Mouse (Mus musculus) stomach, embryonic 15.5 days (tissue): ENCODE data around the gene Parp16. TPM values are rescaled to one million over a fixed set of nuclear protein-coding genes. Genes with fewer than 3 reads are reported as not detected.
"Not testable (repeated sequence)": the region's sequence is repeated elsewhere in the genome, so short reads cannot be mapped to it uniquely, and the experiment has no call there.

Experiments
- ATAC-seq: fragments of 200-750 bp; cut with Nextera tagmentation; 2 replicates; pipeline ENCODE4 v1.8.0; 2017; ENCODE audit warnings: low read depth, moderate number of reproducible peaks, moderate TSS enrichment; ENCODE audit not compliant: insufficient read depth, low FRiP score
- H3K27ac ChIP-seq: fragments of 300-500 bp; sonication (generic); 2 replicates; pipeline ENCODE4 v1.5.1; 2015; ENCODE audit warnings: mild to moderate bottlenecking, inconsistent platforms
- H3K27me3 ChIP-seq: fragments of 300-500 bp; sonication (generic); replicated peaks from 2 replicates; pipeline ENCODE4 v1.6.1; 2015; ENCODE audit warnings: inconsistent platforms
- H3K36me3 ChIP-seq: fragments of 300-500 bp; sonication (generic); 2 replicates; pipeline ENCODE4 v1.6.1; 2015; ENCODE audit warnings: inconsistent platforms
- H3K4me1 ChIP-seq: fragments of 300-500 bp; sonication (generic); 2 replicates; pipeline ENCODE4 v1.6.1; 2015; ENCODE audit warnings: inconsistent platforms
- H3K4me2 ChIP-seq: fragments of 300-500 bp; sonication (generic); 2 replicates; pipeline ENCODE4 v1.6.1; 2015; ENCODE audit warnings: mild to moderate bottlenecking, inconsistent platforms
- H3K4me3 ChIP-seq: fragments of 300-500 bp; sonication (generic); replicated peaks from 2 replicates; pipeline ENCODE4 v1.5.1; 2015; ENCODE audit warnings: inconsistent platforms
- H3K9ac ChIP-seq: fragments of 300-500 bp; sonication (generic); 2 replicates; pipeline ENCODE4 v1.6.1; 2015; ENCODE audit warnings: inconsistent platforms
- H3K9me3 ChIP-seq: fragments of 300-500 bp; sonication (generic); 2 replicates; pipeline ENCODE4 v1.6.1; 2016; ENCODE audit warnings: inconsistent platforms
- WGBS: fragments of 180-500 bp; shearing (Covaris S2); methylation state at CpG from one replicate; pipeline ENCODE4 v1.1.7; 2015; 5-methylcytosine and 5-hydroxymethylcytosine counted together
- polyA plus RNA-seq: library from polyadenylated mRNA; unstranded; fragments of >200 nt; fragmentation: Nextera tagmentation; extraction: Ambion mirVana; gene quantifications from 2 replicates; pipeline ENCODE4 v1.2.1, GENCODE M21; 2015

Parp16 gene
- polyA plus RNA-seq, 1 experiment from 2014 or later = 9.1 TPM

- Histone ChIP-seq H3K27me3 (no peaks in the 10 kb centered on the region), H3K9ac (no peak overlapping the region), H3K27ac (peak overlapping the region; percentile 48), H3K9me3 (no peaks in the 10 kb centered on the region), H3K36me3 (no peaks in the 10 kb centered on the region), H3K4me2 (peak overlapping the region; percentile 6; the same call in 1 of the 2 replicates), H3K4me1 (peaks cover 14% of the 10 kb centered on the region; the same call in 1 of the 2 replicates), H3K4me3 (no peak overlapping the region)
- ATAC-seq = no peak
- WGBS = 53% methylated on average over 6 of the region's 6 CpGs
Observed at GRCm38 (mm10) chr9:65217661-65218060, 22.5 kb downstream of the Parp16 start.

GRCm38 (mm10) chr9:65218916-65219315 is 23.8 kb downstream of the Parp16 start:
- Histone ChIP-seq H3K27me3 (no peaks in the 10 kb centered on the region), H3K4me1 (peaks cover 14% of the 10 kb centered on the region; the same call in 1 of the 2 replicates), H3K27ac (no peak overlapping the region), H3K4me3 (no peak overlapping the region), H3K36me3 (no peaks in the 10 kb centered on the region), H3K4me2 (no peak overlapping the region), H3K9ac (no peak overlapping the region), H3K9me3 (no peaks in the 10 kb centered on the region)
- ATAC-seq = no peak
- WGBS = 70% methylated on average over 1 of the region's 1 CpGs

- H3K4me1 ChIP-seq, ATAC-seq, H3K27me3 ChIP-seq, H3K9me3 ChIP-seq, H3K27ac ChIP-seq, H3K9ac ChIP-seq, H3K4me2 ChIP-seq, H3K4me3 ChIP-seq, H3K36me3 ChIP-seq: not testable (repeated sequence)
- WGBS = 50% methylated on average over 3 of the region's 3 CpGs
Observed at GRCm38 (mm10) chr9:65220398-65220797, 25.2 kb downstream of the Parp16 start.

GRCm38 (mm10) chr9:65223927-65224326 is 28.8 kb downstream of the Parp16 start:
- Histone ChIP-seq H3K4me3 (no peak overlapping the region), H3K4me2 (no peak overlapping the region), H3K9ac (no peak overlapping the region), H3K36me3 (no peaks in the 10 kb centered on the region), H3K9me3 (no peaks in the 10 kb centered on the region), H3K27me3 (no peaks in the 10 kb centered on the region), H3K4me1 (no peaks in the 10 kb centered on the region), H3K27ac (no peak overlapping the region)
- 77% methylated on average over 6 of the region's 6 CpGs for WGBS
- no peak for ATAC-seq

- H3K4me1 ChIP-seq = no peaks in the 10 kb centered on the region
- 0 out of 2 replicates have a peak, but pooled peaks cover 3% of the 10 kb centered on the region for H3K36me3 ChIP-seq
- H3K27me3 ChIP-seq = no peaks in the 10 kb centered on the region
- no peak overlapping the region for H3K4me2 ChIP-seq
- no peak overlapping the region for H3K4me3 ChIP-seq
- no peaks in the 10 kb centered on the region for H3K9me3 ChIP-seq
- H3K27ac ChIP-seq = no peak overlapping the region
- WGBS = 42% methylated on average over 4 of the region's 4 CpGs
- no peak overlapping the region for H3K9ac ChIP-seq
- ATAC-seq = no peak
Observed at GRCm38 (mm10) chr9:65225795-65226194, 30.6 kb downstream of the Parp16 start.

GRCm38 (mm10) chr9:65230250-65230649 is 35.1 kb downstream of the Parp16 start:
- no peak for ATAC-seq
- H3K27me3 ChIP-seq = no peaks in the 10 kb centered on the region
- H3K4me1 ChIP-seq = 0 out of 2 replicates have a peak, but pooled peaks cover 4% of the 10 kb centered on the region
- H3K4me3 ChIP-seq = no peak overlapping the region
- H3K9ac ChIP-seq = no peak overlapping the region
- H3K36me3 ChIP-seq = 0 out of 2 replicates have a peak, but pooled peaks cover 3% of the 10 kb centered on the region
- H3K9me3 ChIP-seq = no peaks in the 10 kb centered on the region
- no peak overlapping the region for H3K27ac ChIP-seq
- 80% methylated on average over 6 of the region's 6 CpGs for WGBS
- H3K4me2 ChIP-seq = no peak overlapping the region

- Histone ChIP-seq H3K4me1 (0 out of 2 replicates have a peak, but pooled peaks cover 4% of the 10 kb centered on the region), H3K36me3 (0 out of 2 replicates have a peak, but pooled peaks cover 3% of the 10 kb centered on the region), H3K27ac (no peak overlapping the region), H3K9ac (no peak overlapping the region), H3K4me3 (no peak overlapping the region), H3K4me2 (no peak overlapping the region), H3K9me3 (no peaks in the 10 kb centered on the region), H3K27me3 (no peaks in the 10 kb centered on the region)
- WGBS = 59% methylated on average over 8 of the region's 8 CpGs
- ATAC-seq = no peak
Observed at GRCm38 (mm10) chr9:65231284-65231683, 36.1 kb downstream of the Parp16 start.

GRCm38 (mm10) chr9:65233243-65233985 is 38.3 kb downstream of the Parp16 start:
- no peak overlapping the region for H3K4me3 ChIP-seq
- 0 out of 2 replicates have a peak, but pooled peaks cover 3% of the 10 kb centered on the region for H3K36me3 ChIP-seq
- H3K27me3 ChIP-seq = no peaks in the 10 kb centered on the region
- ATAC-seq = no peak
- H3K4me1 ChIP-seq = peaks cover 4% of the 10 kb centered on the region; the same call in 1 of the 2 replicates
- peak overlapping the region; percentile 44; the same call in 1 of the 2 replicates for H3K27ac ChIP-seq
- no peak overlapping the region for H3K9ac ChIP-seq
- no peaks in the 10 kb centered on the region for H3K9me3 ChIP-seq
- H3K4me2 ChIP-seq = no peak overlapping the region
- WGBS = 83% methylated on average over 9 of the region's 9 CpGs

GRCm38 (mm10) chr9:65234734-65235133 is 39.6 kb downstream of the Parp16 start:
- no peak overlapping the region for H3K27ac ChIP-seq
- no peaks in the 10 kb centered on the region for H3K27me3 ChIP-seq
- 0 out of 2 replicates have a peak, but pooled peaks cover 3% of the 10 kb centered on the region for H3K36me3 ChIP-seq
- H3K4me3 ChIP-seq = no peak overlapping the region
- ATAC-seq = no peak
- H3K4me1 ChIP-seq = peaks cover 7% of the 10 kb centered on the region
- H3K4me2 ChIP-seq = no peak overlapping the region
- no peaks in the 10 kb centered on the region for H3K9me3 ChIP-seq
- no peak overlapping the region for H3K9ac ChIP-seq
- 66% methylated on average over 3 of the region's 3 CpGs for WGBS

GRCm38 (mm10) chr9:65235601-65236000 is 40.4 kb downstream of the Parp16 start:
- H3K4me3 ChIP-seq = no peak overlapping the region
- 48% methylated on average over 1 of the region's 1 CpGs for WGBS
- ATAC-seq = no peak

GRCm38 (mm10) chr9:65237616-65238015 is 42.5 kb downstream of the Parp16 start:
- peaks cover 3% of the 10 kb centered on the region for H3K4me1 ChIP-seq
- no peaks in the 10 kb centered on the region for H3K36me3 ChIP-seq
- peak overlapping the region; percentile 26; the same call in 1 of the 2 replicates for H3K27ac ChIP-seq
- H3K4me3 ChIP-seq = no peak overlapping the region
- no peaks in the 10 kb centered on the region for H3K9me3 ChIP-seq
- no peak overlapping the region for H3K9ac ChIP-seq
- no peak overlapping the region for H3K4me2 ChIP-seq
- WGBS = 56% methylated on average over 11 of the region's 11 CpGs
- no peak for ATAC-seq
- no peaks in the 10 kb centered on the region for H3K27me3 ChIP-seq

More at GRCm38 (mm10) chr9:65235601-65236000, 40.4 kb downstream of the Parp16 start:
- H3K36me3 ChIP-seq = 0 out of 2 replicates have a peak, but pooled peaks cover under 1% of the 10 kb centered on the region
- H3K9me3 ChIP-seq = no peaks in the 10 kb centered on the region
- peaks cover 7% of the 10 kb centered on the region for H3K4me1 ChIP-seq
- H3K27me3 ChIP-seq = no peaks in the 10 kb centered on the region
- H3K9ac ChIP-seq = no peak overlapping the region
- no peak overlapping the region for H3K27ac ChIP-seq
- H3K4me2 ChIP-seq = no peak overlapping the region

- no peaks in the 10 kb centered on the region for H3K9me3 ChIP-seq
- no peak for ATAC-seq
- peaks cover 8% of the 10 kb centered on the region for H3K4me1 ChIP-seq
- no peak overlapping the region for H3K4me3 ChIP-seq
- no peak overlapping the region for H3K9ac ChIP-seq
- peak overlapping the region; percentile 48; the same call in 1 of the 2 replicates for H3K27ac ChIP-seq
- 35% methylated on average over 13 of the region's 13 CpGs for WGBS
- no peaks in the 10 kb centered on the region for H3K27me3 ChIP-seq
- no peaks in the 10 kb centered on the region for H3K36me3 ChIP-seq
- no peak overlapping the region for H3K4me2 ChIP-seq
Observed at GRCm38 (mm10) chr9:65238191-65238760, 43.1 kb downstream of the Parp16 start.
